8 mouse cellular contexts compared by ENCODE assay signal in genomic region chr5:103335916-103336688, GRCm38 (mm10).
A peak's percentile ranks its signal among the peaks of the same experiment; 100 is the strongest.
DNase-seq lines count a peak whose midpoint lies in the region; ATAC-seq and TF ChIP-seq lines count a peak whose summit lies in the region.

No protein-coding gene starts in this region.

- TF ChIP-seq POLR2A in cortical plate, adult 2 months (IDR thresholded peaks at IDR 0.05; ENCODE audit: extremely low read depth, insufficient read depth, low read length), result no peak

- ATAC-seq in heart, embryonic 12.5 days (ENCODE audit: insufficient number of reproducible peaks, low FRiP score), result no peak

- WGBS in heart, embryonic 12.5 days, result 32% methylated on average over 12 of the region's 12 CpGs
- WGBS in hindbrain, embryonic 10.5 days, result 18% methylated on average over 12 of the region's 12 CpGs

- peak overlapping the region; percentile 53 for H3K4me2 ChIP-seq in heart, embryonic 12.5 days

- no peaks in the 10 kb centered on the region for H3K27me3 ChIP-seq in heart, embryonic 12.5 days (replicated peaks)
- peaks cover 52% of the 10 kb centered on the region for H3K27me3 ChIP-seq in hindbrain, embryonic 10.5 days (ENCODE audit: insufficient read depth, poor library complexity, severe bottlenecking)

- H3K9ac ChIP-seq in heart, embryonic 12.5 days, result no peak overlapping the region

- no peak overlapping the region for H3K27ac ChIP-seq in heart, embryonic 12.5 days (ENCODE audit: poor library complexity, severe bottlenecking)
- no peak overlapping the region for H3K27ac ChIP-seq in cortical plate, adult 2 months (ENCODE audit: insufficient read depth, low read length)
- H3K27ac ChIP-seq in hindbrain, embryonic 10.5 days, result peak overlapping the region; percentile 83

- no peak for DNase-seq in heart, adult 11 months
- DNase-seq in hindbrain, embryonic 10.5 days (ENCODE audit: low spot score), result peak; percentile 50
- peak; percentile 81 for DNase-seq in mesoderm, embryonic 11.5 days (ENCODE audit: low read depth, low spot score)
- no peak for DNase-seq in c-Kit-positive CD71-positive TER-119-positive erythroid progenitor cells, embryonic 14.5 days (ENCODE audit: low spot score)
- no peak for DNase-seq in B cell, adult 2 months
- no peak for DNase-seq in urinary bladder, adult 2 months (ENCODE audit: low spot score)

- H3K4me1 ChIP-seq in heart, embryonic 12.5 days (replicated peaks), result 0 out of 2 replicates have a peak, but pooled peaks cover 3% of the 10 kb centered on the region
- no peaks in the 10 kb centered on the region; the same call in 1 of the 2 replicates for H3K4me1 ChIP-seq in cortical plate, adult 2 months (ENCODE audit: control insufficient read depth, insufficient read depth, low read length)
- H3K4me1 ChIP-seq in hindbrain, embryonic 10.5 days (replicated peaks), result peaks cover 40% of the 10 kb centered on the region

- no peak for TF ChIP-seq CTCF in cortical plate, adult 2 months (IDR thresholded peaks at IDR 0.05; ENCODE audit: extremely low read depth, insufficient read depth, low read length)

- no peaks in the 10 kb centered on the region for H3K36me3 ChIP-seq in heart, embryonic 12.5 days
- H3K36me3 ChIP-seq in hindbrain, embryonic 10.5 days, result no peaks in the 10 kb centered on the region

- H3K4me3 ChIP-seq in heart, embryonic 12.5 days, result peak overlapping the region; percentile 12; the same call in 1 of the 2 replicates
- 0 out of 2 replicates have a peak overlapping the region, but pooled peaks have one; percentile 7 for H3K4me3 ChIP-seq in cortical plate, adult 2 months (ENCODE audit: insufficient read depth, low read length)
- H3K4me3 ChIP-seq in hindbrain, embryonic 10.5 days, result peak overlapping the region; percentile 22

- no peaks in the 10 kb centered on the region for H3K9me3 ChIP-seq in heart, embryonic 12.5 days (replicated peaks)
- no peaks in the 10 kb centered on the region for H3K9me3 ChIP-seq in hindbrain, embryonic 10.5 days

Comparison
In these comparisons a context has a peak if more than half of its experiments do, and no peak if none do; other contexts are left out.
1. DNase-seq: peak in hindbrain, embryonic 10.5 days (single experiment) and mesoderm, embryonic 11.5 days (single experiment); none in heart, adult 11 months (single experiment), c-Kit-positive CD71-positive TER-119-positive erythroid progenitor cells, embryonic 14.5 days (single experiment), B cell, adult 2 months (0 of 2) and urinary bladder, adult 2 months (single experiment).
2. Peak in every context shown above with its lines, with median percentiles within 50 percentile points of each other: H3K4me3 ChIP-seq.